Mouse (Mus musculus) kidney, postnatal 0 days (tissue): ENCODE measurements at regions not wholly inside any gene's neighbourhood (a gene's known extent, or its start where the extent isn't known, plus 50 kb on each side); places are given as distances from the start of the nearest gene placed in this dataset.

Experiments
- ATAC-seq: fragments of 200-750 bp; cut with Nextera tagmentation; replicated peaks from 2 replicates; pipeline ENCODE4 v1.8.0; 2017; ENCODE audit warnings: low read depth, moderate number of reproducible peaks, moderate TSS enrichment, moderate library complexity; ENCODE audit not compliant: low FRiP score
- DNase-seq: peaks from one replicate; pipeline ENCODE4 v3.0.0-alpha.2; 2016; ENCODE audit warnings: low spot score
- H3K27ac ChIP-seq: fragments of 300-500 bp; sonication (generic); 2 replicates; pipeline ENCODE4 v1.5.1; 2014; ENCODE audit warnings: mild to moderate bottlenecking
- H3K27me3 ChIP-seq: fragments of 300-500 bp; sonication (generic); 2 replicates; pipeline ENCODE4 v1.6.1; 2014; ENCODE audit warnings: low read length, mixed read lengths; ENCODE audit not compliant: insufficient read depth
- H3K36me3 ChIP-seq: fragments of 300-500 bp; sonication (generic); 2 replicates; pipeline ENCODE4 v1.6.1; 2014; ENCODE audit warnings: low read length, mixed read lengths; ENCODE audit not compliant: insufficient read depth
- H3K4me1 ChIP-seq: fragments of 300-500 bp; sonication (generic); replicated peaks from 2 replicates; pipeline ENCODE4 v1.6.1; 2014; ENCODE audit warnings: antibody characterized with exemption, low read length, mixed read lengths; ENCODE audit not compliant: insufficient read depth
- H3K4me2 ChIP-seq: fragments of 300-500 bp; sonication (generic); 2 replicates; pipeline ENCODE4 v1.6.1; 2014; ENCODE audit warnings: mild to moderate bottlenecking, low read length, moderate library complexity, mixed read lengths
- H3K4me3 ChIP-seq: fragments of 300-500 bp; sonication (generic); replicated peaks from 2 replicates; pipeline ENCODE4 v1.5.1; 2014; ENCODE audit warnings: low read depth, low read length
- H3K9ac ChIP-seq: fragments of 300-500 bp; sonication (generic); 2 replicates; pipeline ENCODE4 v1.6.1; 2014; ENCODE audit warnings: low read depth, low read length
- H3K9me3 ChIP-seq: fragments of 300-500 bp; sonication (generic); replicated peaks from 2 replicates; pipeline ENCODE4 v1.6.1; 2016; ENCODE audit warnings: low read length, inconsistent platforms, mixed read lengths
- CTCF ChIP-seq: IDR thresholded peaks from 2 replicates; pipeline ENCODE4 v1.5.1; 2016; ENCODE audit warnings: antibody characterized with exemption, low read depth, mild to moderate bottlenecking, moderate library complexity
- WGBS: fragments of 180-500 bp; shearing (Covaris S2); extraction: QIAGEN DNeasy Blood & Tissue Kit; methylation state at CpG from one replicate; pipeline ENCODE4 v1.1.7; 2014; 5-methylcytosine and 5-hydroxymethylcytosine counted together

GRCm38 (mm10) chr11:20442476-20442875, 100.6 kb upstream of the Sertad2 start:
- WGBS, result 32% methylated on average over 4 of the region's 4 CpGs

GRCm38 (mm10) chr11:20445061-20445902, 97.8 kb upstream of the Sertad2 start:
- DNase-seq, result no peak
- 0 out of 2 replicates have a peak, but pooled peaks cover 4% of the 10 kb centered on the region for H3K27me3 ChIP-seq
- peak overlapping the region; percentile 66 for H3K4me2 ChIP-seq
- H3K9ac ChIP-seq, result peak overlapping the region; percentile 28; the same call in 1 of the 2 replicates
- ATAC-seq, result no peak
- H3K4me1 ChIP-seq, result peaks cover 6% of the 10 kb centered on the region; the same call in 1 of the 2 replicates
- no peaks in the 10 kb centered on the region for H3K9me3 ChIP-seq
- H3K36me3 ChIP-seq, result no peaks in the 10 kb centered on the region
- no peak overlapping the region for H3K27ac ChIP-seq
- H3K4me3 ChIP-seq, result peak overlapping the region; percentile 33
- WGBS, result 12% methylated on average over 17 of the region's 18 CpGs
- no peak for TF ChIP-seq CTCF

More at GRCm38 (mm10) chr11:20442476-20442875, 100.6 kb upstream of the Sertad2 start:
- DNase-seq (no peak), ATAC-seq (no peak)
- no peak for TF ChIP-seq CTCF
- Histone ChIP-seq H3K4me1 (peaks cover 6% of the 10 kb centered on the region; the same call in 1 of the 2 replicates), H3K27me3 (0 out of 2 replicates have a peak, but pooled peaks cover 4% of the 10 kb centered on the region), H3K9ac (no peak overlapping the region), H3K4me3 (no peak overlapping the region), H3K9me3 (no peaks in the 10 kb centered on the region), H3K36me3 (no peaks in the 10 kb centered on the region), H3K4me2 (no peak overlapping the region), H3K27ac (no peak overlapping the region)

- H3K36me3 ChIP-seq, result no peaks in the 10 kb centered on the region
- H3K4me2 ChIP-seq, result peak overlapping the region; percentile 66
- H3K4me1 ChIP-seq, result peaks cover 6% of the 10 kb centered on the region; the same call in 1 of the 2 replicates
- 0 out of 2 replicates have a peak, but pooled peaks cover 4% of the 10 kb centered on the region for H3K27me3 ChIP-seq
- ATAC-seq (peak; percentile 83), DNase-seq (peak; percentile 92)
- H3K9ac ChIP-seq, result peak overlapping the region; percentile 28; the same call in 1 of the 2 replicates
- peak; percentile 95 for TF ChIP-seq CTCF
- WGBS, result 4% methylated on average over 6 of the region's 6 CpGs
- H3K9me3 ChIP-seq, result no peaks in the 10 kb centered on the region
- H3K27ac ChIP-seq, result no peak overlapping the region
- peak overlapping the region; percentile 33 for H3K4me3 ChIP-seq
Observed at GRCm38 (mm10) chr11:20445903-20446264, 97.2 kb upstream of the Sertad2 start.

- H3K4me3 ChIP-seq, result no peak overlapping the region
- H3K9ac ChIP-seq, result 0 out of 2 replicates have a peak overlapping the region, but pooled peaks have one; percentile 8
- no peaks in the 10 kb centered on the region for H3K4me1 ChIP-seq
- H3K9me3 ChIP-seq, result no peaks in the 10 kb centered on the region
- WGBS, result 65% methylated on average over 4 of the region's 4 CpGs
- H3K4me2 ChIP-seq, result no peak overlapping the region
- DNase-seq (no peak), ATAC-seq (0 out of 2 replicates have a peak, but pooled peaks have one; percentile 19)
- no peaks in the 10 kb centered on the region for H3K36me3 ChIP-seq
- TF ChIP-seq CTCF, result no peak
- H3K27me3 ChIP-seq, result no peaks in the 10 kb centered on the region
- peak overlapping the region; percentile 77 for H3K27ac ChIP-seq
Observed at GRCm38 (mm10) chr11:20452901-20453300, 90.2 kb upstream of the Sertad2 start.

GRCm38 (mm10) chr11:20453786-20454185, 89.3 kb upstream of the Sertad2 start:
- H3K4me3 ChIP-seq, result no peak overlapping the region
- H3K9me3 ChIP-seq, result no peaks in the 10 kb centered on the region
- H3K27me3 ChIP-seq, result no peaks in the 10 kb centered on the region
- H3K4me2 ChIP-seq, result no peak overlapping the region
- no peak overlapping the region for H3K9ac ChIP-seq
- TF ChIP-seq CTCF, result no peak
- ATAC-seq (no peak), DNase-seq (no peak)
- H3K36me3 ChIP-seq, result no peaks in the 10 kb centered on the region
- no peaks in the 10 kb centered on the region for H3K4me1 ChIP-seq
- whole genome bisulfite sequencing, result 75% methylated on average over 7 of the region's 7 CpGs
- peak overlapping the region; percentile 77; the same call in 1 of the 2 replicates for H3K27ac ChIP-seq

GRCm38 (mm10) chr11:20455085-20455864, 87.8 kb upstream of the Sertad2 start:
- TF ChIP-seq CTCF, result peak; percentile 100
- Histone ChIP-seq H3K36me3 (no peaks in the 10 kb centered on the region), H3K9ac (0 out of 2 replicates have a peak overlapping the region, but pooled peaks have one; percentile 24), H3K4me1 (no peaks in the 10 kb centered on the region), H3K9me3 (no peaks in the 10 kb centered on the region), H3K4me3 (peak overlapping the region; percentile 51), H3K27ac (no peak overlapping the region), H3K4me2 (peak overlapping the region; percentile 92), H3K27me3 (no peaks in the 10 kb centered on the region)
- ATAC-seq, result peak; percentile 77
- under 1% methylated on average over 35 of the region's 35 CpGs for WGBS
- DNase-seq, result peak; percentile 88
